Mouse (Mus musculus) neural tube, embryonic 14.5 days (tissue): ENCODE data around the gene Palm2. TPM values are rescaled to one million over a fixed set of nuclear protein-coding genes. Genes with fewer than 3 reads are reported as not detected.

Experiments
- ATAC-seq: fragments of 200-750 bp; cut with Nextera tagmentation; 2 replicates; pipeline ENCODE4 v1.8.0; 2017; ENCODE audit warnings: low read depth, mild to moderate bottlenecking, moderate TSS enrichment, moderate library complexity
- H3K27ac ChIP-seq: fragments of 300-500 bp; sonication (generic); 2 replicates; pipeline ENCODE4 v1.5.1; 2014; ENCODE audit warnings: low read depth, mild to moderate bottlenecking, control low read depth, low read length, moderate library complexity, mixed read lengths
- H3K27me3 ChIP-seq: fragments of 300-500 bp; sonication (generic); 2 replicates; pipeline ENCODE4 v1.6.1; 2014; ENCODE audit warnings: low read length; ENCODE audit not compliant: control insufficient read depth, insufficient read depth
- H3K36me3 ChIP-seq: fragments of 300-500 bp; sonication (generic); 2 replicates; pipeline ENCODE4 v1.6.1; 2014; ENCODE audit warnings: low read length, mixed read lengths; ENCODE audit not compliant: control insufficient read depth, insufficient read depth
- H3K4me1 ChIP-seq: fragments of 300-500 bp; sonication (generic); 2 replicates; pipeline ENCODE4 v1.6.1; 2014; ENCODE audit warnings: low read length; ENCODE audit not compliant: control insufficient read depth, insufficient read depth
- H3K4me2 ChIP-seq: fragments of 300-500 bp; sonication (generic); 2 replicates; pipeline ENCODE4 v1.6.1; 2014; ENCODE audit warnings: mild to moderate bottlenecking, low read depth, low read length, control low read depth
- H3K4me3 ChIP-seq: fragments of 300-500 bp; sonication (generic); 2 replicates; pipeline ENCODE4 v1.5.1; 2014; ENCODE audit warnings: low read depth, low read length, control low read depth, mixed read lengths
- H3K9ac ChIP-seq: fragments of 300-500 bp; sonication (generic); replicated peaks from 2 replicates; pipeline ENCODE4 v1.6.1; 2014; ENCODE audit warnings: low read depth, mild to moderate bottlenecking, control low read depth, low read length, mixed read lengths
- H3K9me3 ChIP-seq: fragments of 300-500 bp; sonication (generic); 2 replicates; pipeline ENCODE4 v1.6.1; 2016; ENCODE audit warnings: low read length; ENCODE audit not compliant: control insufficient read depth
- WGBS: fragments of 180-500 bp; shearing (Covaris S2); extraction: QIAGEN DNeasy Blood & Tissue Kit; methylation state at CpG from one replicate; pipeline ENCODE4 v1.1.7; 2014; 5-methylcytosine and 5-hydroxymethylcytosine counted together
- polyA plus RNA-seq: library from polyadenylated mRNA; unstranded; fragments of >200 nt; fragmentation: Nextera tagmentation; extraction: Ambion mirVana; gene quantifications from 2 replicates; pipeline ENCODE4 v1.2.1, GENCODE M21; 2014

Gene Palm2
- polyA plus RNA-seq, 1 experiment from 2014 or later: 18.3 TPM

- Histone ChIP-seq H3K27me3 (no peaks in the 10 kb centered on the region), H3K36me3 (no peaks in the 10 kb centered on the region), H3K9ac (no peak overlapping the region), H3K4me1 (no peaks in the 10 kb centered on the region), H3K4me2 (no peak overlapping the region), H3K27ac (no peak overlapping the region), H3K9me3 (no peaks in the 10 kb centered on the region), H3K4me3 (no peak overlapping the region)
- WGBS: 62% methylated on average over 17 of the region's 17 CpGs
- ATAC-seq: no peak
These were observed 177.4 kb downstream of the Palm2 start for GRCm38 (mm10) chr4:57611303-57612077.

DNA sequence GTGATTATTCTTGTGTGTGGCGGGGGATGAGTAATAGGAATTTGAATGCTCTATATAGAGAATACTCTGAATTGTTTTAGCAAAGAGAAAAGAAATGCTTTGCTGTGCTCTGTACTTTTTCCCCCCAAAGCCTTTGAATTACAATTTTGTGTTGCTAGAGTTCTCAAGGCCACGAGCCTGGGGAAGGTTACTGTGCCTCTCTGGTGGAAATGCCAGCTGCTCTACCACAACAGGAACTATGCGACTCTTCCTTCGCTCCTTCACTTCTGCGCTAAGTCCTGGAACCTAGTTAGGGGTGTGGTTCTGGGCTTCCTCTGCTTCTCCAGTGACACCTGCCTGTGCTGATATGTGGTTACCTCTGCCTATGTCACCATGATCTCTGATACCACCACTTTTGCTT is 178.7 kb downstream of the Palm2 start:
- no peaks in the 10 kb centered on the region for H3K9me3 ChIP-seq
- WGBS: 92% methylated on average over 5 of the region's 5 CpGs
- no peak overlapping the region for H3K27ac ChIP-seq
- H3K36me3 ChIP-seq: no peaks in the 10 kb centered on the region
- no peak overlapping the region for H3K4me3 ChIP-seq
- no peak overlapping the region for H3K4me2 ChIP-seq
- H3K27me3 ChIP-seq: no peaks in the 10 kb centered on the region
- ATAC-seq: no peak
- H3K9ac ChIP-seq: no peak overlapping the region
- H3K4me1 ChIP-seq: no peaks in the 10 kb centered on the region

GRCm38 (mm10) chr4:57614686-57615085 is 180.6 kb downstream of the Palm2 start:
- Histone ChIP-seq H3K4me3 (no peak overlapping the region), H3K9ac (no peak overlapping the region), H3K27me3 (no peaks in the 10 kb centered on the region), H3K9me3 (no peaks in the 10 kb centered on the region), H3K27ac (no peak overlapping the region), H3K4me1 (no peaks in the 10 kb centered on the region), H3K4me2 (no peak overlapping the region), H3K36me3 (no peaks in the 10 kb centered on the region)
- no peak for ATAC-seq
- WGBS: 93% methylated on average over 4 of the region's 4 CpGs

DNA sequence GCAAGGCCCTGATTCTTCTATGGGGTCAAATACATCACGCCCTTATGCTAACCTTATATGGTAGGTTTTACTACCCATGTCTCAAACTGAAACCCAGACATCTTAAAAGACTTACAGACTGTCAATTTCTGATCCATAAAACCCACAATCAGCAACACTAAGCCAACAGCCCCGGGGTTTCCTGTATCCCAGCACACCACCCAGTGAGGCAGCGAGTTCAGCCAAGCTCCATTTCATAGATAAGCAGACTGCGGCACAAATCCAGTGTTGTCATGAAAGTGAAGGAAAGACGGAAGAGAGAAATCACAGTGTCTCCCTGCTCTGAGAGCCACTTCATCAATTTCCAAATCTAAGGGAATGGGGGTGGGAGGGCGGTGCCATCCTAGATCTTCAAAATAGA is 184.7 kb downstream of the Palm2 start:
- WGBS: 93% methylated on average over 6 of the region's 6 CpGs

GRCm38 (mm10) chr4:57622816-57623215 is 188.8 kb downstream of the Palm2 start:
- H3K27ac ChIP-seq: no peak overlapping the region
- no peaks in the 10 kb centered on the region for H3K4me1 ChIP-seq
- no peaks in the 10 kb centered on the region for H3K27me3 ChIP-seq
- ATAC-seq: no peak
- no peak overlapping the region for H3K4me3 ChIP-seq
- H3K4me2 ChIP-seq: no peak overlapping the region
- H3K9ac ChIP-seq: no peak overlapping the region
- no peaks in the 10 kb centered on the region for H3K9me3 ChIP-seq
- 83% methylated on average over 7 of the region's 7 CpGs for WGBS
- H3K36me3 ChIP-seq: no peaks in the 10 kb centered on the region

More for the DNA sequence above, 184.7 kb downstream of the Palm2 start:
- H3K4me2 ChIP-seq: no peak overlapping the region
- no peaks in the 10 kb centered on the region for H3K4me1 ChIP-seq
- no peaks in the 10 kb centered on the region for H3K36me3 ChIP-seq
- no peak for ATAC-seq
- no peaks in the 10 kb centered on the region for H3K27me3 ChIP-seq
- no peak overlapping the region for H3K27ac ChIP-seq
- no peak overlapping the region for H3K4me3 ChIP-seq
- H3K9me3 ChIP-seq: no peaks in the 10 kb centered on the region
- H3K9ac ChIP-seq: no peak overlapping the region

GRCm38 (mm10) chr4:57624819-57625218 is 190.8 kb downstream of the Palm2 start:
- Histone ChIP-seq H3K27me3 (no peaks in the 10 kb centered on the region), H3K4me3 (no peak overlapping the region), H3K4me1 (no peaks in the 10 kb centered on the region), H3K36me3 (no peaks in the 10 kb centered on the region), H3K9me3 (no peaks in the 10 kb centered on the region), H3K27ac (no peak overlapping the region), H3K9ac (no peak overlapping the region), H3K4me2 (no peak overlapping the region)
- no peak for ATAC-seq
- 79% methylated on average over 2 of the region's 2 CpGs for WGBS

GRCm38 (mm10) chr4:57625306-57625705 is 191.3 kb downstream of the Palm2 start:
- no peak overlapping the region for H3K9ac ChIP-seq
- WGBS: 81% methylated on average over 1 of the region's 1 CpGs

DNA sequence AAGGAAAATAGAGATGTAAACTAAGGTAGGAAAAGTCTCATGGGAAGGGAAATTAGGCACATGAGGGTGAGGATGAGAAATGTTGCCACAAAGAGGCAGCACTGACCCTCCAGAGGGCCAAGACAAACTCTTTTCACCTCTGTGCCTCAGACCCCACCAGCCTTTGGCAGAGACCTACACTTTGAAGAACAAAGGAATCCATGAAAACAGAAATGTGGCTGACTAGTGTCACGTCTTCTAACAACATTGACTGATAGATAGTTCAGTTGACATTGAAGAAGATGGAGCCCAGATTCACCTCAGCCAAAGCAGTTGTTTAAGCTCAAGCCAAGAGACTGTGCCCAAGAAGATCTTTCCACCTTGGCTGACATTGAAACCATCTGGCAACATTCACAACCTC is 191.7 kb downstream of the Palm2 start:
- Histone ChIP-seq H3K27me3 (no peaks in the 10 kb centered on the region), H3K27ac (no peak overlapping the region), H3K4me2 (no peak overlapping the region), H3K36me3 (no peaks in the 10 kb centered on the region), H3K4me3 (no peak overlapping the region), H3K9ac (no peak overlapping the region), H3K4me1 (no peaks in the 10 kb centered on the region), H3K9me3 (no peaks in the 10 kb centered on the region)
- WGBS: 74% methylated on average over 1 of the region's 1 CpGs
- no peak for ATAC-seq

More at GRCm38 (mm10) chr4:57625306-57625705, 191.3 kb downstream of the Palm2 start:
- no peak overlapping the region for H3K4me2 ChIP-seq
- no peak overlapping the region for H3K4me3 ChIP-seq
- H3K27ac ChIP-seq: no peak overlapping the region
- H3K9me3 ChIP-seq: no peaks in the 10 kb centered on the region
- H3K36me3 ChIP-seq: no peaks in the 10 kb centered on the region
- H3K27me3 ChIP-seq: no peaks in the 10 kb centered on the region
- ATAC-seq: no peak
- H3K4me1 ChIP-seq: no peaks in the 10 kb centered on the region

DNA sequence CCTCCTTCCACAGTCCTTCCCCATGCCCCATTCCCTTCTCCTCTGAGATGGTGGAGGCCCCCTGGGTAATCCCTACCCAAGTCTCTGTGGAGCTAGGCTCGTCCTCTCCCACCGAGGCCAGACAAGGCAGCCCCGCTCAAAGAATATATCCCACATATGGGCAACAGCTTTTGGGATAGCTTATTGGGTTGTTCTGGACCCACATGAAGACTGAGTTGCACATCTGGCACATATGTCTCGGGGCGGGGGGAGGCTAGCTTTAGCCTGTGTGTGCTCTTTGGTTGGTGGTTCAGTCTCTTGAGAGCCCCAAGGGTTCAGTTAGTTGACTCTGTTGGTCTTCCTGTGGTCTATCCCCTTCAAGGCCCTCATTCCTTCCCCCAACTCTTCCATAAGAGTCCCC is 192.9 kb downstream of the Palm2 start:
- no peaks in the 10 kb centered on the region for H3K27me3 ChIP-seq
- whole genome bisulfite sequencing: 90% methylated on average over 5 of the region's 5 CpGs
- no peaks in the 10 kb centered on the region for H3K36me3 ChIP-seq
- H3K4me3 ChIP-seq: no peak overlapping the region
- no peak overlapping the region for H3K4me2 ChIP-seq
- H3K9ac ChIP-seq: no peak overlapping the region
- H3K4me1 ChIP-seq: no peaks in the 10 kb centered on the region
- no peak for ATAC-seq
- no peaks in the 10 kb centered on the region for H3K9me3 ChIP-seq
- no peak overlapping the region for H3K27ac ChIP-seq
